Mouse (Mus musculus) left cerebral cortex, adult 11 months (tissue): ENCODE measurements around the gene Llph.
A peak's percentile ranks its signal among the peaks of the same experiment; 100 is the strongest.
"Not testable (repeated sequence)": the region's sequence is repeated elsewhere in the genome, so short reads cannot be mapped to it uniquely, and the experiment has no call there.

Experiments
- DNase-seq: peaks from one replicate; pipeline ENCODE4 v3.0.0; 2022; ENCODE audit warnings: low spot score

Llph gene

GRCm38 (mm10) chr10:120226871-120227661 is at the start of gene Llph:
TSS of gene Llph (plus strand) at chr10:120227070.
- peak; percentile 74 for DNase-seq

GRCm38 (mm10) chr10:120182887-120183286 is 44.0 kb upstream of the Llph start:
- DNase-seq: no peak

- DNase-seq: no peak
These were observed 43.5 kb upstream of the Llph start for GRCm38 (mm10) chr10:120183342-120183741.

GRCm38 (mm10) chr10:120188513-120188912 is 38.4 kb upstream of the Llph start:
- no peak for DNase-seq

- DNase-seq: no peak
These were observed 37.6 kb upstream of the Llph start for GRCm38 (mm10) chr10:120189276-120189675.

GRCm38 (mm10) chr10:120189782-120190181 is 37.1 kb upstream of the Llph start:
- DNase-seq: no peak

GRCm38 (mm10) chr10:120191165-120191564 is 35.7 kb upstream of the Llph start:
- no peak for DNase-seq

- DNase-seq: no peak
These were observed 34.6 kb upstream of the Llph start for GRCm38 (mm10) chr10:120192278-120192677.

GRCm38 (mm10) chr10:120193255-120193654 is 33.6 kb upstream of the Llph start:
- no peak for DNase-seq

GRCm38 (mm10) chr10:120197061-120197835 is 29.6 kb upstream of the Llph start:
- no peak for DNase-seq

GRCm38 (mm10) chr10:120201131-120201921 is 25.5 kb upstream of the Llph start, which contains the start of gene Tmbim4:
TSS of gene Tmbim4 (plus strand) at chr10:120201590.
- DNase-seq: no peak

- DNase-seq: no peak
These were observed 24.9 kb upstream of the Llph start, which contains the start of gene Irak3 for GRCm38 (mm10) chr10:120201961-120202402. TSS of gene Irak3 (minus strand) at chr10:120202130.

- no peak for DNase-seq
These were observed 24.2 kb upstream of the Llph start for GRCm38 (mm10) chr10:120202467-120203250.

- DNase-seq: no peak
These were observed 22.2 kb upstream of the Llph start for GRCm38 (mm10) chr10:120204591-120205210.

GRCm38 (mm10) chr10:120208015-120208414 is 18.9 kb upstream of the Llph start:
- no peak for DNase-seq

- DNase-seq: peak; percentile 76
These were observed 18.0 kb upstream of the Llph start for GRCm38 (mm10) chr10:120208575-120209538.

GRCm38 (mm10) chr10:120209539-120209925 is 17.3 kb upstream of the Llph start:
- DNase-seq: no peak

GRCm38 (mm10) chr10:120210096-120210495 is 16.8 kb upstream of the Llph start:
- no peak for DNase-seq

GRCm38 (mm10) chr10:120217099-120217498 is 9.8 kb upstream of the Llph start:
- not testable (repeated sequence) for DNase-seq

- no peak for DNase-seq
These were observed 7.9 kb upstream of the Llph start for GRCm38 (mm10) chr10:120218996-120219395.
